ENCODE assay signal across 12 mouse cellular contexts in the genomic region with DNA sequence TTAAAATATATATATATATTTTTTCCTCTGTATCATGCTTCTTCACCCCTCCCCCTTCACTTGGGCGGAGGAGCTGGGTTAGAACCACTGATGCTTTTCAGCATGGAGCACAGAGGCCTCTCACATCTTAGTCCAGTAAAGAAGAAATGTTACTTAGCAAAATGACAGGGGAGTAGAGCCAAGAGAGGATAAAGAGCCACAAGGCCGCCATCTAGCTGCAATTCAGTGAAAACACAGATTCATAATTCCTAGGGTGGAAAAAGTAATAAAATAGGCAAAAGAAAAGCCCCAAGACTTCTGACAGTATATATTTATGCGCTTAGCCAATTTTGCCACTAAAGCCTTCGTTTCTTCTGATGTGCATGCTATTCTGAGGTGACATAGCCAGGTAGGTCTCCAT.
A peak's percentile ranks its signal among the peaks of the same experiment; 100 is the strongest.
DNase-seq lines count a peak whose midpoint lies in the region; ATAC-seq and TF ChIP-seq lines count a peak whose summit lies in the region.
"Had no signal": no experiment of that assay in that cellular context is flagged by ENCODE, and none has a peak within 500 bp of the region (broad histone marks: within the 10 kb centered on the region; RNA-seq: fewer than 3 reads in every experiment).

No protein-coding gene starts in this region.

- dilution Hi-C loops in CH12.LX (cut with MboI; ENCODE audit: extremely low pct_ligation_motif_present, extremely low pct_unique_long_range_greater_than_20kb, low sequenced_read_pairs): no loop called here

- ATAC-seq in forebrain, embryonic 13.5 days: no peak
- no peak for ATAC-seq in forebrain, embryonic 11.5 days (replicated peaks; ENCODE audit: low FRiP score)
- no peak for ATAC-seq in erythroblast, adult 5-6 weeks (replicated peaks; ENCODE audit: low FRiP score, poor library complexity, severe bottlenecking)
- ATAC-seq: CD4-positive, CD25-positive, alpha-beta regulatory T cell, adult 4 months; inflammation-experienced regulatory T-cells, adult 6 months had no signal

- intact Hi-C loops in left cerebral cortex, adult 2 months (cut with DNase I): loop anchor here (5.0 kb wide), 1 partner anchor 166 kb away; no protein-coding TSS in a partner anchor
- intact Hi-C loops in left cerebral cortex, postnatal 14 days (cut with DNase I): no loop called here

- no peak for TF ChIP-seq EP300 in CH12.LX (IDR thresholded peaks at IDR 0.05; ENCODE audit: low read length)

- H3K36me3 ChIP-seq in forebrain, embryonic 13.5 days (ENCODE audit: poor library complexity, severe bottlenecking): 0 out of 2 replicates have a peak, but pooled peaks cover 4% of the 10 kb centered on the region
- H3K36me3 ChIP-seq in forebrain, embryonic 11.5 days (ENCODE audit: control insufficient read depth, insufficient read depth, low read length): no peaks in the 10 kb centered on the region
- H3K36me3 ChIP-seq in CH12.LX (replicated peaks in 1 of 2; ENCODE audit: control insufficient read depth in 1 of 2, insufficient read depth in 1 of 2, low read length in 1 of 2): no peaks in the 10 kb centered on the region
- H3K36me3 ChIP-seq: heart, embryonic 10.5 days had no signal

- no peak for DNase-seq in forebrain, embryonic 11.5 days (ENCODE audit: low spot score)
- no peak for DNase-seq in left cerebral cortex, adult 2 months (ENCODE audit: extremely low spot score in 1 of 2, low spot score in 2 of 2)
- no peak for DNase-seq in left cerebral cortex, postnatal 14 days (ENCODE audit: low spot score in 2 of 2)
- peak; percentile 50 for DNase-seq in CH12.LX (ENCODE audit: extremely low read depth)
- DNase-seq in embryo, embryonic 10.5 days (ENCODE audit: low spot score): peak; percentile 46
- DNase-seq in gastrocnemius, adult 18-20 months (ENCODE audit: low spot score): no peak

- H3K9me3 ChIP-seq in forebrain, embryonic 13.5 days (replicated peaks): no peaks in the 10 kb centered on the region
- no peaks in the 10 kb centered on the region for H3K9me3 ChIP-seq in forebrain, embryonic 11.5 days (ENCODE audit: control insufficient read depth, low read length)
- no peaks in the 10 kb centered on the region for H3K9me3 ChIP-seq in CH12.LX (replicated peaks; ENCODE audit: low read length)
- H3K9me3 ChIP-seq: heart, embryonic 10.5 days; megakaryocyte, embryonic 14.5 days had no signal

- TF ChIP-seq CTCF in left cerebral cortex, adult 2 months (IDR thresholded peaks at IDR 0.05): peak; percentile 56
- peak; percentile 23 to 79; a peak in 2 of 4 replicates for TF ChIP-seq CTCF in CH12.LX (conservative IDR thresholded peaks at IDR 0.05 in 1 of 2, IDR thresholded peaks at IDR 0.05 in 1 of 2; ENCODE audit: low read depth in 2 of 2, low read length in 2 of 2)

- peak overlapping the region; percentile 42 for H3K4me2 ChIP-seq in forebrain, embryonic 13.5 days
- H3K4me2 ChIP-seq in forebrain, embryonic 11.5 days (ENCODE audit: low read depth, low read length, severe bottlenecking): no peak overlapping the region
- H3K4me2 ChIP-seq in CH12.LX (ENCODE audit: insufficient read depth, low read depth, poor library complexity, severe bottlenecking): no peak overlapping the region

- peaks cover 62% of the 10 kb centered on the region for H3K4me1 ChIP-seq in forebrain, embryonic 13.5 days
- H3K4me1 ChIP-seq in forebrain, embryonic 11.5 days (replicated peaks; ENCODE audit: control insufficient read depth, insufficient read depth, low read length): peaks cover 17% of the 10 kb centered on the region
- peaks cover 9 to 32% of the 10 kb centered on the region in 2 experiments; a peak in 3 of 4 replicates for H3K4me1 ChIP-seq in CH12.LX (ENCODE audit: control insufficient read depth in 1 of 2, insufficient read depth in 2 of 2)
- H3K4me1 ChIP-seq: megakaryocyte, embryonic 14.5 days had no signal

- H3K27me3 ChIP-seq in forebrain, embryonic 13.5 days: no peaks in the 10 kb centered on the region
- H3K27me3 ChIP-seq in forebrain, embryonic 11.5 days (ENCODE audit: control insufficient read depth, insufficient read depth, low read length): no peaks in the 10 kb centered on the region
- no peaks in the 10 kb centered on the region for H3K27me3 ChIP-seq in CH12.LX (replicated peaks)

- peak overlapping the region; percentile 15 for H3K4me3 ChIP-seq in forebrain, embryonic 13.5 days
- H3K4me3 ChIP-seq in forebrain, embryonic 11.5 days (ENCODE audit: low read depth, low read length): no peak overlapping the region
- H3K4me3 ChIP-seq in left cerebral cortex, adult 2 months: peak overlapping the region; percentile 39; the same call in 1 of the 2 replicates
- H3K4me3 ChIP-seq in CH12.LX (replicated peaks in 1 of 3; ENCODE audit: low read depth in 2 of 3, low read length in 2 of 3, poor library complexity in 1 of 3): no peak overlapping the region
- H3K4me3 ChIP-seq: heart, embryonic 10.5 days; megakaryocyte, embryonic 14.5 days had no signal

- no peak for TF ChIP-seq POLR2A in CH12.LX (IDR thresholded peaks at IDR 0.05; ENCODE audit: low read depth, low read length)

- H3K79me2 ChIP-seq in CH12.LX (replicated peaks; ENCODE audit: control insufficient read depth, extremely low read depth, insufficient read depth, poor library complexity, severe bottlenecking): no peaks in the 10 kb centered on the region

- peak; percentile 68 for TF ChIP-seq RAD21 in CH12.LX (IDR thresholded peaks at IDR 0.05; ENCODE audit: low read depth, low read length)

- H3K9ac ChIP-seq in forebrain, embryonic 13.5 days: no peak overlapping the region
- no peak overlapping the region for H3K9ac ChIP-seq in forebrain, embryonic 11.5 days (ENCODE audit: low read length)
- H3K9ac ChIP-seq in CH12.LX (ENCODE audit: insufficient read depth, low read depth): no peak overlapping the region

- peak overlapping the region; percentile 40 for H3K27ac ChIP-seq in forebrain, embryonic 13.5 days
- no peak overlapping the region for H3K27ac ChIP-seq in forebrain, embryonic 11.5 days (ENCODE audit: low read depth, low read length)
- peak overlapping the region; percentile 90 for H3K27ac ChIP-seq in left cerebral cortex, adult 2 months
- H3K27ac ChIP-seq in CH12.LX (ENCODE audit: insufficient read depth, low read depth): no peak overlapping the region
- H3K27ac ChIP-seq: heart, embryonic 10.5 days had no signal

- in situ Hi-C loops in CH12.LX (cut with MboI; ENCODE audit: low pct_ligation_motif_present, low pct_unique_long_range_greater_than_20kb, low sequenced_read_pairs): no loop called here

- 58% methylated on average over 4 of the region's 4 CpGs for WGBS in forebrain, embryonic 13.5 days
- 71% methylated on average over 4 of the region's 4 CpGs for WGBS in forebrain, embryonic 11.5 days

TF ChIP-seq in CH12.LX, 34 proteins besides CTCF, POLR2A, EP300 and RAD21:
- no peak for TF ChIP-seq NRF1 (IDR thresholded peaks at IDR 0.05; ENCODE audit: low read depth, low read length)
- TF ChIP-seq SMC3 (IDR thresholded peaks at IDR 0.05; ENCODE audit: low read depth, low read length): peak; percentile 70
TF ChIP-seq in CH12.LX: peak in this region for 1.

Comparison
In these comparisons a context has a peak if more than half of its experiments do, and no peak if none do; other contexts are left out.
1. H3K27ac ChIP-seq: peak in forebrain, embryonic 13.5 days (single experiment) and left cerebral cortex, adult 2 months (single experiment); none in forebrain, embryonic 11.5 days (single experiment) and CH12.LX (single experiment).
2. H3K4me3 ChIP-seq: peak in forebrain, embryonic 13.5 days (single experiment) and left cerebral cortex, adult 2 months (single experiment); none in forebrain, embryonic 11.5 days (single experiment) and CH12.LX (0 of 3).
3. DNase-seq: peak in CH12.LX (single experiment) and embryo, embryonic 10.5 days (single experiment); none in forebrain, embryonic 11.5 days (single experiment), left cerebral cortex, adult 2 months (0 of 2), left cerebral cortex, postnatal 14 days (0 of 2) and gastrocnemius, adult 18-20 months (single experiment).